ENCODE assay signal across 12 mouse cellular contexts in the genomic region with DNA sequence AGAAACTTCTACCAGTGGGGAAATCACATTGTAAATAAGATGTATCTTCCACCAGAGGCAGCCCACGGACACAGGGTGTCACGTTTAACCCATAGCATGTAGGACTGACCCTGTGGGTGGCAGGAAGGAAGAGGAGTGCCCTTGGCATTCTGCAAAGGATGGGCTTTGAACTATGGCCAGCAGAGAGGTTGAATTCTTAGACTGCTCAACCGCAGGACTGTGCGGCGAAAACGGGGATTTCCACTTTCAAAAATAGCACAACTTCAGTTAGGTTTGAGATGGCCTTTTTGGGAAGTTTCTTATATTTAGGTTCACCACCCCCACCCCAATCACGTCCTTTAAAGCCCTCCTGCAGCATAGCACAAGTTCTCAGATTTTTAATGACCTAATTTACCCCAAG. TPM values are rescaled to one million over a fixed set of nuclear protein-coding genes. Genes with fewer than 3 reads are reported as not detected.
DNase-seq lines count a peak whose midpoint lies in the region; ATAC-seq lines count a peak whose summit lies in the region.
"Had no signal": no experiment of that assay in that cellular context is flagged by ENCODE, and none has a peak within 500 bp of the region (broad histone marks: within the 10 kb centered on the region; RNA-seq: fewer than 3 reads in every experiment).

No protein-coding gene starts in this region.

- intact Hi-C loops in gastrocnemius, postnatal 36 days (cut with DNase I): no loop called here

- no peaks in the 10 kb centered on the region for H3K27me3 ChIP-seq in kidney, embryonic 15.5 days
- H3K27me3 ChIP-seq: forebrain, embryonic 13.5 days; hindbrain, embryonic 15.5 days; liver, embryonic 13.5 days had no signal

- 56% methylated on average over 7 of the region's 7 CpGs for WGBS in kidney, embryonic 15.5 days

- H3K9ac ChIP-seq in kidney, embryonic 15.5 days: no peak overlapping the region
- H3K9ac ChIP-seq: forebrain, embryonic 13.5 days; hindbrain, embryonic 15.5 days; liver, embryonic 13.5 days had no signal

- ATAC-seq in kidney, embryonic 15.5 days (replicated peaks; ENCODE audit: low FRiP score): no peak
- peak; percentile 88 for ATAC-seq in CD4-positive, CD25-positive, alpha-beta regulatory T cell, adult 4 months
- ATAC-seq in hematopoietic stem cell, adult 5-6 weeks (replicated peaks in 1 of 2; ENCODE audit: insufficient read depth in 1 of 2, low FRiP score in 2 of 2, low TSS enrichment in 1 of 2, low read depth in 1 of 2, poor library complexity in 2 of 2, severe bottlenecking in 2 of 2): peak; percentile 59 to 87
- peak; percentile 39; the same call in 1 of the 2 replicates for ATAC-seq in megakaryocyte progenitor cell, adult 5-6 weeks (replicated peaks; ENCODE audit: poor library complexity)
- ATAC-seq: forebrain, embryonic 13.5 days had no signal

- H3K4me2 ChIP-seq in kidney, embryonic 15.5 days: no peak overlapping the region
- H3K4me2 ChIP-seq: forebrain, embryonic 13.5 days; hindbrain, embryonic 15.5 days; liver, embryonic 13.5 days had no signal

- H3K4me1 ChIP-seq in kidney, embryonic 15.5 days: peaks cover 5% of the 10 kb centered on the region; the same call in 1 of the 2 replicates
- H3K4me1 ChIP-seq: forebrain, embryonic 13.5 days; hindbrain, embryonic 15.5 days; liver, embryonic 13.5 days had no signal

- DNase-seq in kidney, postnatal 10 days: peak; percentile 21
- DNase-seq in cerebellum, adult 9-11 months: no peak
- DNase-seq in gastrocnemius, postnatal 36 days: no peak
- DNase-seq: layer of hippocampus, postnatal 36 days; liver, embryonic 13.5 days had no signal

- H3K9me3 ChIP-seq in kidney, embryonic 15.5 days (replicated peaks): no peaks in the 10 kb centered on the region
- H3K9me3 ChIP-seq: forebrain, embryonic 13.5 days; hindbrain, embryonic 15.5 days; liver, embryonic 13.5 days had no signal

- no peak overlapping the region for H3K27ac ChIP-seq in kidney, embryonic 15.5 days
- H3K27ac ChIP-seq: forebrain, embryonic 13.5 days; heart, adult 2 months; hindbrain, embryonic 15.5 days; liver, embryonic 13.5 days had no signal

- H3K4me3 ChIP-seq in kidney, embryonic 15.5 days (replicated peaks): no peak overlapping the region
- H3K4me3 ChIP-seq: forebrain, embryonic 13.5 days; heart, adult 2 months; hindbrain, embryonic 15.5 days; liver, embryonic 13.5 days had no signal

- no peaks in the 10 kb centered on the region for H3K36me3 ChIP-seq in kidney, embryonic 15.5 days
- H3K36me3 ChIP-seq: hindbrain, embryonic 15.5 days; liver, embryonic 13.5 days had no signal

RNA-seq across cellular contexts. Expression of gene Tnfaip3, which starts 50.6 kb away (rescaled TPM):
- polyA plus RNA-seq in kidney, embryonic 15.5 days (2015; fragmentation: Nextera tagmentation; extraction: Ambion mirVana): 2.8 and 2.9 TPM in 2 replicates
- polyA plus RNA-seq in CD4-positive, CD25-positive, alpha-beta regulatory T cell, adult 4 months (2017; shearing (Covaris generic)): 10 to 100 TPM; 36.6 to 47.4 TPM
- total RNA-seq in hematopoietic stem cell, adult 5-6 weeks (2017): 83.4 and 84.1 TPM in 2 replicates
- 9.1 and 22.4 TPM in 2 replicates for total RNA-seq in megakaryocyte progenitor cell, adult 5-6 weeks (2015)
- total RNA-seq in megakaryocyte progenitor cell, adult 5-6 weeks (2017): 10.1 and 15.4 TPM in 2 replicates
- total RNA-seq in gastrocnemius, postnatal 36 days (2021): 1 to 10 TPM; 1.6 to 2.4 TPM
